Mouse (Mus musculus) heart, embryonic 16.5 days (tissue): ENCODE measurements at regions not wholly inside any gene's neighbourhood (a gene's known extent, or its start where the extent isn't known, plus 50 kb on each side); places are given as distances from the start of the nearest gene placed in this dataset.

Experiments
- ATAC-seq: fragments of 200-750 bp; cut with Nextera tagmentation; replicated peaks from 2 replicates; pipeline ENCODE4 v1.8.0; 2017; ENCODE audit warnings: moderate number of reproducible peaks; ENCODE audit not compliant: insufficient read depth, low FRiP score; ENCODE audit errors: extremely low read depth
- H3K27ac ChIP-seq: fragments of 300-500 bp; sonication (generic); 2 replicates; pipeline ENCODE4 v1.5.1; 2014; ENCODE audit warnings: mild to moderate bottlenecking, low read length, control low read depth, moderate library complexity
- H3K27me3 ChIP-seq: fragments of 300-500 bp; sonication (generic); 2 replicates; pipeline ENCODE4 v1.6.1; 2014; ENCODE audit warnings: low read length, mixed read lengths; ENCODE audit not compliant: control insufficient read depth, insufficient read depth
- H3K36me3 ChIP-seq: fragments of 300-500 bp; sonication (generic); 2 replicates; pipeline ENCODE4 v1.6.1; 2014; ENCODE audit not compliant: control insufficient read depth, insufficient read depth
- H3K4me1 ChIP-seq: fragments of 300-500 bp; sonication (generic); 2 replicates; pipeline ENCODE4 v1.6.1; 2014; ENCODE audit warnings: low read length, mixed read lengths; ENCODE audit not compliant: control insufficient read depth, insufficient read depth
- H3K4me2 ChIP-seq: fragments of 300-500 bp; sonication (generic); 2 replicates; pipeline ENCODE4 v1.6.1; 2014; ENCODE audit warnings: low read depth, mild to moderate bottlenecking, control low read depth, low read length
- H3K4me3 ChIP-seq: fragments of 300-500 bp; sonication (generic); 2 replicates; pipeline ENCODE4 v1.5.1; 2014; ENCODE audit warnings: mild to moderate bottlenecking, control low read depth, low read length
- H3K9ac ChIP-seq: fragments of 300-500 bp; sonication (generic); 2 replicates; pipeline ENCODE4 v1.6.1; 2014; ENCODE audit warnings: low read length, control low read depth
- H3K9me3 ChIP-seq: fragments of 300-500 bp; sonication (generic); replicated peaks from 2 replicates; pipeline ENCODE4 v1.6.1; 2016; ENCODE audit warnings: low read length; ENCODE audit not compliant: control insufficient read depth
- WGBS: fragments of 180-500 bp; shearing (Covaris S2); extraction: QIAGEN DNeasy Blood & Tissue Kit; methylation state at CpG from one replicate; pipeline ENCODE4 v1.1.7; 2014; 5-methylcytosine and 5-hydroxymethylcytosine counted together

DNA sequence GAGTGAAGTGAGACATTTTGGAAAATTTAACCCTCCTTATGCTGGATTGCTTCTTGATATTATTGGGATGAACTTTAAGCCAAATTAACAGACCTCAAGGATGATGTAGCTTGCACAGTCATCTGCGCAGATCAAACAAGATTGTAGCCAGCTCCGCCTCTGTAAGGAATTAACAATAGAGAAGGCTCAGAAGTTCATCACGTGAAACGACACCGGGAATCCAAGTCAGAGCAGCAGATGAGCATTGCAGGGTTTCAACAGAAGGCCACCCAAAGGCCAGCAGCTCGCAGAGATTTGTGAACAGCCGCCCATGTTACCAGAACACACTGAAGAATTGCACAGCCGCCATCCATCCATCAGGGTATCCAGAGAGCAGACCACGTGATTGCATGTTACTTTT, 391.1 kb downstream of the Med10 start:
- ATAC-seq: no peak
- no peak overlapping the region for H3K4me3 ChIP-seq
- no peaks in the 10 kb centered on the region for H3K9me3 ChIP-seq
- H3K27ac ChIP-seq: no peak overlapping the region
- no peaks in the 10 kb centered on the region for H3K27me3 ChIP-seq
- H3K36me3 ChIP-seq: no peaks in the 10 kb centered on the region
- no peak overlapping the region for H3K9ac ChIP-seq
- no peaks in the 10 kb centered on the region for H3K4me1 ChIP-seq
- WGBS: 79% methylated on average over 9 of the region's 9 CpGs
- H3K4me2 ChIP-seq: no peak overlapping the region

DNA sequence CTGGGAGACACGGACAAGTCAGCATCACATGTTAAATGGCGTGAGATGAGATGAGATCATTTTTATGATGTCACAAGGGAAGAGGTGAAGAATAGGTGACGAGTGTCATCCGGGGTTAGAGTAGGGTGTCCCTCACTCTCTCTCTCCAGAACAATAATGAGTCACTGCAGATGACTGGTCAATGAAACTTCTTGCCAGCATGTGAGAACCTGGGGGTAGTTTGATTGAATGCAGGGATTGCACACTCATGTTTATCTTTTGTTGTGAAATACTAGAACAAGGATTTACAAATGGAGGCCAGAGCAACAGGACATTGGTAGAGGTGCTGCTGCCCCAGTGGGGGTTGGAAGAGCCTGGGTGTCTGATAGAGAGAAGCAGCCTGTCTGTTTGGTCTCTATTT, 393.7 kb downstream of the Med10 start:
- Histone ChIP-seq H3K4me3 (no peak overlapping the region), H3K27me3 (no peaks in the 10 kb centered on the region), H3K4me2 (no peak overlapping the region), H3K27ac (no peak overlapping the region), H3K9ac (no peak overlapping the region), H3K4me1 (no peaks in the 10 kb centered on the region), H3K36me3 (no peaks in the 10 kb centered on the region), H3K9me3 (no peaks in the 10 kb centered on the region)
- ATAC-seq: no peak
- 59% methylated on average over 4 of the region's 4 CpGs for WGBS

GRCm38 (mm10) chr13:70198638-70199037, 396.4 kb downstream of the Med10 start:
- no peak overlapping the region for H3K27ac ChIP-seq
- no peak for ATAC-seq
- no peak overlapping the region for H3K9ac ChIP-seq
- H3K27me3 ChIP-seq: no peaks in the 10 kb centered on the region
- no peak overlapping the region for H3K4me2 ChIP-seq
- no peaks in the 10 kb centered on the region for H3K9me3 ChIP-seq
- no peak overlapping the region for H3K4me3 ChIP-seq
- 76% methylated on average over 4 of the region's 4 CpGs for WGBS
- H3K36me3 ChIP-seq: no peaks in the 10 kb centered on the region
- no peaks in the 10 kb centered on the region for H3K4me1 ChIP-seq

DNA sequence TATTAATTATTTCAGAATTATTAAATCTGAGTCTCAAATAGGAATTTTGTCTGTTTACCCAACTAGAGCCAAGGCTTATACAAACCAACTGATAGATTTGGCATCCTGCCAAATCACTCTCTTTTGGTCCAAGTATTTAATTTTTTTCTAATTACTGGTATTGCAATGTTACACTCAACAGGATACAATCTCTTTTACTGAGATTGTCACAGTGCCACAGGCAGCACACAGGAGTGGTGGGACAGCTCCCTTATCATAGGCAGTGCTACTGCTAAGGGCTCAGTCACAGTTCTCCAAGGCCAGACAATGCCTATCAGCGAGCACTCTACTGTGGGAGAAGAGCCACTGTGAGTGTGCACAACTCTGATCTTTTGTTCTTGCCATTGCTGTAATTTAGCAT, 396.9 kb downstream of the Med10 start:
- Histone ChIP-seq H3K4me2 (no peak overlapping the region), H3K36me3 (no peaks in the 10 kb centered on the region), H3K9me3 (no peaks in the 10 kb centered on the region), H3K4me1 (no peaks in the 10 kb centered on the region), H3K27ac (no peak overlapping the region), H3K9ac (no peak overlapping the region), H3K27me3 (no peaks in the 10 kb centered on the region), H3K4me3 (no peak overlapping the region)
- 63% methylated on average over 1 of the region's 1 CpGs for WGBS
- ATAC-seq: no peak

GRCm38 (mm10) chr13:70205334-70205733, 403.1 kb downstream of the Med10 start:
- Histone ChIP-seq H3K36me3 (no peaks in the 10 kb centered on the region), H3K4me2 (no peak overlapping the region), H3K9me3 (no peaks in the 10 kb centered on the region), H3K27me3 (no peaks in the 10 kb centered on the region), H3K4me1 (no peaks in the 10 kb centered on the region), H3K27ac (no peak overlapping the region), H3K9ac (no peak overlapping the region), H3K4me3 (no peak overlapping the region)
- ATAC-seq: no peak
- WGBS: 66% methylated on average over 7 of the region's 7 CpGs

GRCm38 (mm10) chr13:70210158-70210557, 408.0 kb downstream of the Med10 start:
- ATAC-seq: no peak
- H3K27me3 ChIP-seq: no peaks in the 10 kb centered on the region
- no peak overlapping the region for H3K4me2 ChIP-seq
- H3K9ac ChIP-seq: no peak overlapping the region
- H3K36me3 ChIP-seq: no peaks in the 10 kb centered on the region
- no peaks in the 10 kb centered on the region for H3K9me3 ChIP-seq
- no peak overlapping the region for H3K4me3 ChIP-seq
- no peak overlapping the region for H3K27ac ChIP-seq
- H3K4me1 ChIP-seq: no peaks in the 10 kb centered on the region
- WGBS: 57% methylated on average over 3 of the region's 3 CpGs

DNA sequence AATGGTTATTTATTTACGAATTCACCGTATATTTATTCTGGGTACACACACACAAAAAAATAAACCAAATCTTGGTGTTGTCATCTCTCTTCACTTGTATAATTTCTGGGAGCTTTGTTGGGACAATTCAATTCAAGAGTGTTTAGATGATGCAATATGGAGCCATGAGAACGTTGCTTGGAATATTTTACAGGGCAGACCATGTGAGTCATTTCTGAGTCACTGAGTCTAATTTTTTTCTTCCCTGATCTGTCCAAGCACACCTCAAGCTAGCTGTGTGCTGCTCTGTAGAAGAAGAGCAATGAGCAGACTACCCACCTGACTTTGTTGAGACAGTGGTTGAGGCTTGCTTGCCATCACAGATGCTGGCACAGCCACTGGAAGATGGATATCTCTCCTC, 410.8 kb downstream of the Med10 start:
- no peak for ATAC-seq
- no peaks in the 10 kb centered on the region for H3K4me1 ChIP-seq

GRCm38 (mm10) chr13:70213622-70214021, 411.4 kb downstream of the Med10 start:
- Histone ChIP-seq H3K36me3 (no peaks in the 10 kb centered on the region), H3K4me3 (no peak overlapping the region), H3K9ac (no peak overlapping the region), H3K27me3 (no peaks in the 10 kb centered on the region), H3K9me3 (no peaks in the 10 kb centered on the region), H3K4me2 (no peak overlapping the region), H3K27ac (no peak overlapping the region), H3K4me1 (no peaks in the 10 kb centered on the region)
- 83% methylated on average over 2 of the region's 2 CpGs for WGBS
- ATAC-seq: no peak

More for the DNA sequence above, 410.8 kb downstream of the Med10 start:
- H3K36me3 ChIP-seq: no peaks in the 10 kb centered on the region
- H3K27ac ChIP-seq: no peak overlapping the region
- H3K4me3 ChIP-seq: no peak overlapping the region
- no peak overlapping the region for H3K4me2 ChIP-seq
- H3K27me3 ChIP-seq: no peaks in the 10 kb centered on the region
- 82% methylated on average over 3 of the region's 3 CpGs for WGBS
- H3K9ac ChIP-seq: no peak overlapping the region
- H3K9me3 ChIP-seq: no peaks in the 10 kb centered on the region

- Histone ChIP-seq H3K27ac (no peak overlapping the region), H3K9me3 (no peaks in the 10 kb centered on the region), H3K4me3 (no peak overlapping the region), H3K9ac (no peak overlapping the region), H3K27me3 (no peaks in the 10 kb centered on the region), H3K4me1 (no peaks in the 10 kb centered on the region), H3K4me2 (no peak overlapping the region), H3K36me3 (no peaks in the 10 kb centered on the region)
- ATAC-seq: no peak
- 66% methylated on average over 10 of the region's 10 CpGs for WGBS
Observed at GRCm38 (mm10) chr13:70214022-70214654, 411.9 kb downstream of the Med10 start.
